Mouse (Mus musculus) heart, adult 2 months (tissue): ENCODE results near the gene Ccdc163.

ENCODE experiments used
- CTCF ChIP-seq: fragments of 200-600 bp; IDR thresholded peaks from 2 replicates; pipeline ENCODE4 v1.8.1; 2022; ENCODE audit warnings: antibody characterized with exemption, mild to moderate bottlenecking, moderate library complexity
- POLR2A ChIP-seq: fragments of 200-500 bp; IDR thresholded peaks from 2 replicates; pipeline ENCODE4 v1.6.1; 2011; ENCODE audit warnings: mild to moderate bottlenecking, low read depth, low read length, control low read depth; ENCODE audit not compliant: insufficient read depth

DNA sequence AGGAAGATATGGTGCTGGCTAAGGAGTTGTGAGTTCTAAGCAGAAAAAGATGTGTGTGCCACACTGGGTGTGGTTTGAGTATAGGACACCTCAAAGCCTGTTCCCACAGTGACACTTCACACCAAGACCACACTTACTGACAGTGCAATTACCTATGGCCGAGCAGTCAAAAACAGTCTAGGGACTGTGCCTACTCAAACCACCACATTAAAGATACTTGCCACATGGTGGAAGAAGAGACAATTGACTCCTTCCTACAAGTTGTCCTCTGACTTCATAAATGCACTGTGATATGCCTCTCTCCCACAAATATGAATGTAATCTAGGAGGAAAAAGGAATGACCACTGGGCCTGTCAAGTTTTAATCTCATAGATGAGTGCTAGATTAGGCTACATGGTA, 7.3 kb upstream of the Ccdc163 start:
- TF ChIP-seq CTCF, result no peak
- no peak for TF ChIP-seq POLR2A
